Comparison of ENCODE assay signal across 9 mouse cellular contexts in genomic region chr1:89927061-89927661, GRCm38 (mm10). TPM values are rescaled to one million over a fixed set of nuclear protein-coding genes. Genes with fewer than 3 reads are reported as not detected.
A peak's percentile ranks its signal among the peaks of the same experiment; 100 is the strongest.
DNase-seq lines count a peak whose midpoint lies in the region; ATAC-seq and TF ChIP-seq lines count a peak whose summit lies in the region.
"Had no signal": no experiment of that assay in that cellular context is flagged by ENCODE, and none has a peak within 500 bp of the region (broad histone marks: within the 10 kb centered on the region; RNA-seq: fewer than 3 reads in every experiment).

No protein-coding gene starts in this region.

- 1% methylated on average over 36 of the region's 36 CpGs for WGBS in kidney, adult 2 months
- 1% methylated on average over 36 of the region's 36 CpGs for WGBS in embryonic facial prominence, embryonic 12.5 days
- WGBS in limb, embryonic 12.5 days, result 1% methylated on average over 36 of the region's 36 CpGs
- WGBS in neural tube, embryonic 11.5 days, result 2% methylated on average over 36 of the region's 36 CpGs

- peak overlapping the region; percentile 41 for H3K4me2 ChIP-seq in embryonic facial prominence, embryonic 12.5 days (replicated peaks)
- H3K4me2 ChIP-seq in limb, embryonic 12.5 days, result peak overlapping the region; percentile 59
- H3K4me2 ChIP-seq in neural tube, embryonic 11.5 days (ENCODE audit: low read depth), result peak overlapping the region; percentile 83

- no peak for TF ChIP-seq POLR2A in kidney, adult 2 months (IDR thresholded peaks at IDR 0.05; ENCODE audit: low read depth, low read length)

- intact Hi-C loops in left cerebral cortex, adult 2 months (cut with DNase I), result no loop called here

- no peak overlapping the region for H3K27ac ChIP-seq in kidney, adult 2 months (ENCODE audit: insufficient read depth, low read depth, low read length)
- H3K27ac ChIP-seq in embryonic facial prominence, embryonic 12.5 days, result no peak overlapping the region
- no peak overlapping the region for H3K27ac ChIP-seq in limb, embryonic 12.5 days
- 0 out of 2 replicates have a peak overlapping the region, but pooled peaks have one; percentile 20 for H3K27ac ChIP-seq in neural tube, embryonic 11.5 days (ENCODE audit: low read depth, low read length)
- no peak overlapping the region for H3K27ac ChIP-seq in left cerebral cortex, adult 2 months

- TF ChIP-seq CTCF in kidney, adult 2 months (conservative IDR thresholded peaks at IDR 0.05; ENCODE audit: insufficient read depth, insufficient read length, low read depth, low read length), result no peak
- TF ChIP-seq CTCF in left cerebral cortex, adult 2 months (IDR thresholded peaks at IDR 0.05), result no peak

- H3K4me1 ChIP-seq in kidney, adult 2 months (ENCODE audit: control insufficient read depth, insufficient read depth, low read length), result no peaks in the 10 kb centered on the region
- H3K4me1 ChIP-seq in embryonic facial prominence, embryonic 12.5 days, result peaks cover 47% of the 10 kb centered on the region
- peaks cover 59% of the 10 kb centered on the region for H3K4me1 ChIP-seq in limb, embryonic 12.5 days (replicated peaks)
- peaks cover 71% of the 10 kb centered on the region for H3K4me1 ChIP-seq in neural tube, embryonic 11.5 days (ENCODE audit: control insufficient read depth, insufficient read depth, low read length)

- H3K27me3 ChIP-seq in kidney, adult 2 months (replicated peaks; ENCODE audit: control insufficient read depth, insufficient read depth, low read length), result peaks cover 9% of the 10 kb centered on the region
- H3K27me3 ChIP-seq in embryonic facial prominence, embryonic 12.5 days, result peaks cover 100% of the 10 kb centered on the region
- peaks cover 100% of the 10 kb centered on the region for H3K27me3 ChIP-seq in limb, embryonic 12.5 days
- peaks cover 48% of the 10 kb centered on the region for H3K27me3 ChIP-seq in neural tube, embryonic 11.5 days (ENCODE audit: control insufficient read depth, insufficient read depth, low read length)

- H3K4me3 ChIP-seq in kidney, adult 2 months (ENCODE audit: insufficient read depth, low read depth, low read length), result peak overlapping the region; percentile 15
- peak overlapping the region; percentile 26 for H3K4me3 ChIP-seq in embryonic facial prominence, embryonic 12.5 days
- peak overlapping the region; percentile 37 for H3K4me3 ChIP-seq in limb, embryonic 12.5 days (replicated peaks)
- peak overlapping the region; percentile 69 for H3K4me3 ChIP-seq in neural tube, embryonic 11.5 days (ENCODE audit: low read depth, low read length)
- H3K4me3 ChIP-seq in left cerebral cortex, adult 2 months, result no peak overlapping the region

- H3K9me3 ChIP-seq in embryonic facial prominence, embryonic 12.5 days, result no peaks in the 10 kb centered on the region
- no peaks in the 10 kb centered on the region for H3K9me3 ChIP-seq in limb, embryonic 12.5 days
- H3K9me3 ChIP-seq in neural tube, embryonic 11.5 days (ENCODE audit: control insufficient read depth, low read length), result no peaks in the 10 kb centered on the region

- H3K9ac ChIP-seq in embryonic facial prominence, embryonic 12.5 days, result no peak overlapping the region
- no peak overlapping the region for H3K9ac ChIP-seq in limb, embryonic 12.5 days (replicated peaks)
- peak overlapping the region; percentile 44 for H3K9ac ChIP-seq in neural tube, embryonic 11.5 days (ENCODE audit: low read length)

- DNase-seq in kidney, adult 2 months, result no peak
- no peak for DNase-seq in kidney, postnatal 25 days
- peak; percentile 59 for DNase-seq in neural tube, embryonic 11.5 days (ENCODE audit: low spot score)
- no peak for DNase-seq in right cerebral cortex, postnatal 25 days
- no peak for DNase-seq in gastrocnemius, postnatal 4 days (ENCODE audit: low spot score in 2 of 2)
- no peak for DNase-seq in left cerebral cortex, adult 2 months (ENCODE audit: extremely low spot score in 1 of 2, low spot score in 2 of 2)

- no peaks in the 10 kb centered on the region for H3K36me3 ChIP-seq in kidney, adult 2 months (ENCODE audit: control insufficient read depth, insufficient read depth, low read length)
- no peaks in the 10 kb centered on the region for H3K36me3 ChIP-seq in embryonic facial prominence, embryonic 12.5 days
- no peaks in the 10 kb centered on the region for H3K36me3 ChIP-seq in limb, embryonic 12.5 days
- H3K36me3 ChIP-seq in neural tube, embryonic 11.5 days (ENCODE audit: control insufficient read depth, insufficient read depth, low read length), result peaks cover 2% of the 10 kb centered on the region; the same call in 1 of the 2 replicates

- no peak for ATAC-seq in embryonic facial prominence, embryonic 12.5 days (ENCODE audit: insufficient number of reproducible peaks, insufficient read depth, low FRiP score, low TSS enrichment)
- no peak for ATAC-seq in limb, embryonic 12.5 days (ENCODE audit: insufficient number of reproducible peaks, insufficient read depth, low FRiP score, low TSS enrichment, low read depth)
- no peak for ATAC-seq in neural tube, embryonic 11.5 days (ENCODE audit: insufficient read depth, low FRiP score, low TSS enrichment)

RNA-seq across cellular contexts. Expression of gene Gbx2, which starts 3.8 kb away (rescaled TPM):
- polyA plus RNA-seq in kidney, adult 2 months (2012; rRNA removed), result not detected in 2 replicates
- 2.2 and 3.1 TPM in 2 replicates for polyA plus RNA-seq in embryonic facial prominence, embryonic 12.5 days (2016; fragmentation: Nextera tagmentation; extraction: Ambion mirVana)
- polyA plus RNA-seq in limb, embryonic 12.5 days (2016; fragmentation: Nextera tagmentation; extraction: Ambion mirVana), result 0.22 TPM in 1 of 2 replicates, not detected in the other
- polyA plus RNA-seq in neural tube, embryonic 11.5 days (2014; fragmentation: Nextera tagmentation; extraction: Ambion mirVana), result 44.0 and 45.8 TPM in 2 replicates
- total RNA-seq in gastrocnemius, postnatal 4 days (2021), result not detected
- under 1 TPM; 0.25 to 0.56 TPM for total RNA-seq in left cerebral cortex, adult 2 months (2021)
- total RNA-seq: liver, adult 2 months had no signal
- polyA plus RNA-seq: liver, adult 2 months had no signal

Comparison
In these comparisons a context has a peak if more than half of its experiments do, and no peak if none do; other contexts are left out.
1. RNA of gene Gbx2, which starts 3.8 kb away (polyA plus RNA-seq): 44.0 to 45.8 TPM in neural tube, embryonic 11.5 days; 2.2 to 3.1 TPM in embryonic facial prominence, embryonic 12.5 days, 0.22 TPM in limb, embryonic 12.5 days and not detected in kidney, adult 2 months; every median in the first group is over 10 times any median in the second.
2. Peak in every context shown above with its lines, with median percentiles within 50 percentile points of each other: H3K4me2 ChIP-seq.